Mouse (Mus musculus): Measurements from ENCODE around the gene Afmid.

The Afmid gene

GRCm38 (mm10) chr11:117848271-117848984 is 22.7 kb downstream of the Afmid start:
- in situ Hi-C loops (cut with MseI, MboI), result no loop called here

- in situ Hi-C loops (cut with MseI, MboI), result no loop called here
Measured at GRCm38 (mm10) chr11:117848985-117849671, 23.4 kb downstream of the Afmid start, which contains the start of gene Birc5. Birc5 (plus strand) TSS chr11:117849251.

GRCm38 (mm10) chr11:117852875-117853274 is 27.2 kb downstream of the Afmid start:
- in situ Hi-C loops (cut with MseI, MboI), result no loop called here

- in situ Hi-C loops (cut with MseI, MboI), result no loop called here
Measured at GRCm38 (mm10) chr11:117854241-117854640, 28.5 kb downstream of the Afmid start.

GRCm38 (mm10) chr11:117855360-117855759 is 29.6 kb downstream of the Afmid start:
- in situ Hi-C loops (cut with MseI, MboI), result no loop called here

- in situ Hi-C loops (cut with MseI, MboI), result no loop called here
Measured at GRCm38 (mm10) chr11:117855975-117856374, 30.3 kb downstream of the Afmid start.

GRCm38 (mm10) chr11:117857462-117857861 is 31.7 kb downstream of the Afmid start:
- in situ Hi-C loops (cut with MseI, MboI), result no loop called here

- in situ Hi-C loops (cut with MseI, MboI), result no loop called here
Measured at GRCm38 (mm10) chr11:117858392-117858791, 32.7 kb downstream of the Afmid start.

- in situ Hi-C loops (cut with MseI, MboI), result no loop called here
Measured at GRCm38 (mm10) chr11:117860601-117861000, 34.9 kb downstream of the Afmid start, which contains the start of gene Tmem235. Tmem235 (plus strand) TSS chr11:117860752.

GRCm38 (mm10) chr11:117863174-117863856 is 37.6 kb downstream of the Afmid start:
- in situ Hi-C loops (cut with MseI, MboI), result no loop called here

GRCm38 (mm10) chr11:117864805-117865204 is 39.1 kb downstream of the Afmid start:
- in situ Hi-C loops (cut with MseI, MboI), result no loop called here

- in situ Hi-C loops (cut with MseI, MboI), result no loop called here
Measured at GRCm38 (mm10) chr11:117865988-117866387, 40.3 kb downstream of the Afmid start.

GRCm38 (mm10) chr11:117870688-117871365 is 45.1 kb downstream of the Afmid start:
- in situ Hi-C loops (cut with MseI, MboI), result loop anchor here in 1 of 2 experiments (5.0 kb wide), 1 partner anchor 351 kb away; no protein-coding TSS in a partner anchor

GRCm38 (mm10) chr11:117871376-117871775 is 45.7 kb downstream of the Afmid start:
- in situ Hi-C loops (cut with MseI, MboI), result loop anchor here in 1 of 2 experiments (5.0 kb wide), 1 partner anchor 351 kb away; no protein-coding TSS in a partner anchor

- in situ Hi-C loops (cut with MseI, MboI), result loop anchor here in 1 of 2 experiments (5.0 kb wide), 1 partner anchor 350 kb away; no protein-coding TSS in a partner anchor
Measured at GRCm38 (mm10) chr11:117871911-117872584, 46.3 kb downstream of the Afmid start.

- in situ Hi-C loops (cut with MseI, MboI), result loop anchor here in 1 of 2 experiments (5.0 kb wide), 1 partner anchor 349 kb away; no protein-coding TSS in a partner anchor
Measured at GRCm38 (mm10) chr11:117872861-117873608, 47.3 kb downstream of the Afmid start, which contains the start of gene Tha1. Tha1 (minus strand) TSS chr11:117873481.

GRCm38 (mm10) chr11:117874419-117874818 is 48.7 kb downstream of the Afmid start:
- in situ Hi-C loops (cut with MseI, MboI), result loop anchor here in 1 of 2 experiments (5.0 kb wide), 1 partner anchor 348 kb away; no protein-coding TSS in a partner anchor

- in situ Hi-C loops (cut with MseI, MboI), result no loop called here
Measured at GRCm38 (mm10) chr11:117875681-117876080, 50.0 kb downstream of the Afmid start.

- in situ Hi-C loops (cut with MseI, MboI), result no loop called here
Measured at GRCm38 (mm10) chr11:117877917-117878745, 52.4 kb downstream of the Afmid start.

Data from mouse trophoblast stem cell (cell line).